Mouse (Mus musculus) liver, adult 2 months (tissue): ENCODE measurements around the gene Tyk2. TPM values are rescaled to one million over a fixed set of nuclear protein-coding genes. Genes with fewer than 3 reads are reported as not detected.

Source experiments
- DNase-seq: peaks from one replicate; pipeline ENCODE4 v3.0.0-alpha.2; 2011; ENCODE audit warnings: low read depth, low spot score; ENCODE audit errors: extremely low read depth
- H3K27ac ChIP-seq: fragments of 200-500 bp; replicated peaks from 2 replicates; pipeline ENCODE4 v1.5.1; 2012; ENCODE audit warnings: low read depth, mild to moderate bottlenecking, control low read depth, inconsistent platforms, low read length; ENCODE audit not compliant: insufficient read depth
- H3K27me3 ChIP-seq: fragments of 200-500 bp; 2 replicates; pipeline ENCODE4 v1.6.1; 2012; ENCODE audit warnings: mild to moderate bottlenecking, moderate library complexity, low read length, inconsistent platforms; ENCODE audit not compliant: control insufficient read depth, insufficient read depth
- H3K36me3 ChIP-seq: fragments of 200-500 bp; 2 replicates; pipeline ENCODE4 v1.6.1; 2012; ENCODE audit warnings: low read length, inconsistent platforms; ENCODE audit not compliant: control insufficient read depth, insufficient read depth
- H3K4me1 ChIP-seq: fragments of 200-500 bp; 2 replicates; pipeline ENCODE4 v1.6.1; 2011; ENCODE audit warnings: low read length; ENCODE audit not compliant: control insufficient read depth, insufficient read depth
- H3K4me3 ChIP-seq: fragments of 200-500 bp; 2 replicates; pipeline ENCODE4 v1.5.1; 2011; ENCODE audit warnings: low read depth, mild to moderate bottlenecking, control low read depth, low read length, moderate library complexity; ENCODE audit not compliant: insufficient read depth
- H3K79me2 ChIP-seq: fragments of 200-500 bp; 2 replicates; pipeline ENCODE4 v1.6.1; 2012; ENCODE audit warnings: inconsistent platforms, mild to moderate bottlenecking, low read length, moderate library complexity; ENCODE audit not compliant: control insufficient read depth, insufficient read depth
- H3K9ac ChIP-seq: fragments of 200-500 bp; 2 replicates; pipeline ENCODE4 v1.6.1; 2012; ENCODE audit warnings: low read depth, mild to moderate bottlenecking, control low read depth, inconsistent platforms, low read length
- CTCF ChIP-seq: fragments of 200-500 bp; IDR thresholded peaks from 2 replicates; pipeline ENCODE4 v1.5.1; 2011; ENCODE audit warnings: low read depth, low read length, control low read depth
- POLR2A ChIP-seq: fragments of 200-500 bp; IDR thresholded peaks from 2 replicates; pipeline ENCODE4 v1.6.1; 2011; ENCODE audit warnings: low read length, control low read depth; ENCODE audit not compliant: insufficient read depth; ENCODE audit errors: extremely low read depth
- WGBS: fragments of 180-500 bp; shearing (Covaris S2); methylation state at CpG from one replicate; pipeline ENCODE4 v1.1.7; 2018; 5-methylcytosine and 5-hydroxymethylcytosine counted together
- polyA plus RNA-seq: library from polyadenylated mRNA; depleted of rRNA; stranded (reverse); fragments of >200 nt; gene quantifications from 2 replicates; pipeline ENCODE4 v1.2.3, GENCODE M21; 2012
- total RNA-seq: library from RNA; depleted of rRNA; stranded (reverse); fragments of >200 nt; gene quantifications from 2 replicates; pipeline ENCODE4 v1.2.3, GENCODE M21; 2014

The Tyk2 gene
- total and polyA plus RNA-seq, 2 experiments: 9.3 to 21.0 TPM

GRCm38 (mm10) chr9:21114190-21114589 lies 16.9 kb downstream of the Tyk2 start:
- Histone ChIP-seq H3K27me3 (no peaks in the 10 kb centered on the region), H3K27ac (no peak overlapping the region), H3K4me3 (no peak overlapping the region), H3K79me2 (no peaks in the 10 kb centered on the region), H3K9ac (no peak overlapping the region), H3K36me3 (peaks cover 3% of the 10 kb centered on the region; the same call in 1 of the 2 replicates), H3K4me1 (no peaks in the 10 kb centered on the region)
- DNase-seq: no peak
- WGBS: 97% methylated on average over 7 of the region's 7 CpGs
- TF ChIP-seq POLR2A (no peak), CTCF (no peak)

- WGBS: 65% methylated on average over 6 of the region's 6 CpGs
- TF ChIP-seq POLR2A: no peak
- TF ChIP-seq CTCF: no peak
- no peaks in the 10 kb centered on the region for H3K79me2 ChIP-seq
These were observed 17.3 kb downstream of the Tyk2 start for GRCm38 (mm10) chr9:21113751-21114150.

GRCm38 (mm10) chr9:21107607-21108237 lies 23.3 kb downstream of the Tyk2 start:
- WGBS: 84% methylated on average over 23 of the region's 23 CpGs
- H3K4me3 ChIP-seq: no peak overlapping the region
- H3K27me3 ChIP-seq: no peaks in the 10 kb centered on the region
- H3K27ac ChIP-seq: no peak overlapping the region
- H3K9ac ChIP-seq: no peak overlapping the region
- H3K4me1 ChIP-seq: no peaks in the 10 kb centered on the region
- no peak for DNase-seq
- H3K36me3 ChIP-seq: peaks cover 2% of the 10 kb centered on the region
- H3K79me2 ChIP-seq: no peaks in the 10 kb centered on the region
- no peak for TF ChIP-seq POLR2A
- TF ChIP-seq CTCF: no peak

More at GRCm38 (mm10) chr9:21113751-21114150, 17.3 kb downstream of the Tyk2 start:
- Histone ChIP-seq H3K36me3 (peaks cover 3% of the 10 kb centered on the region), H3K9ac (no peak overlapping the region), H3K4me3 (no peak overlapping the region), H3K27me3 (no peaks in the 10 kb centered on the region), H3K4me1 (no peaks in the 10 kb centered on the region), H3K27ac (no peak overlapping the region)
- no peak for DNase-seq

GRCm38 (mm10) chr9:21105760-21106564 lies 25.1 kb downstream of the Tyk2 start:
- H3K27me3 ChIP-seq: no peaks in the 10 kb centered on the region
- H3K4me3 ChIP-seq: no peak overlapping the region
- no peaks in the 10 kb centered on the region for H3K4me1 ChIP-seq
- no peak overlapping the region for H3K27ac ChIP-seq
- peaks cover 2% of the 10 kb centered on the region for H3K36me3 ChIP-seq
- DNase-seq: no peak
- 83% methylated on average over 5 of the region's 5 CpGs for WGBS
- H3K79me2 ChIP-seq: no peaks in the 10 kb centered on the region
- TF ChIP-seq CTCF (no peak), POLR2A (no peak)
- H3K9ac ChIP-seq: no peak overlapping the region

GRCm38 (mm10) chr9:21104814-21105213 lies 26.2 kb downstream of the Tyk2 start:
- WGBS: 95% methylated on average over 6 of the region's 6 CpGs
- no peak for TF ChIP-seq CTCF
- TF ChIP-seq POLR2A: no peak
- Histone ChIP-seq H3K4me3 (no peak overlapping the region), H3K9ac (no peak overlapping the region), H3K36me3 (peaks cover 2% of the 10 kb centered on the region), H3K27ac (no peak overlapping the region), H3K4me1 (no peaks in the 10 kb centered on the region), H3K27me3 (no peaks in the 10 kb centered on the region), H3K79me2 (no peaks in the 10 kb centered on the region)
- no peak for DNase-seq

- DNase-seq: no peak
- Histone ChIP-seq H3K4me3 (no peak overlapping the region), H3K27ac (no peak overlapping the region), H3K79me2 (no peaks in the 10 kb centered on the region), H3K9ac (no peak overlapping the region), H3K36me3 (no peaks in the 10 kb centered on the region), H3K4me1 (no peaks in the 10 kb centered on the region), H3K27me3 (no peaks in the 10 kb centered on the region)
- no peak for TF ChIP-seq CTCF
- no peak for TF ChIP-seq POLR2A
- WGBS: 91% methylated on average over 2 of the region's 2 CpGs
These were observed 29.0 kb downstream of the Tyk2 start for GRCm38 (mm10) chr9:21102076-21102475.
